Mouse (Mus musculus): ENCODE data around the gene Kctd4.

Kctd4 gene

GRCm38 (mm10) chr14:75954766-75955165 is at the start of gene Kctd4:
TSS of gene Kctd4 (plus strand) at chr14:75955009.
- WGBS: 86% methylated on average over 7 of the region's 7 CpGs

DNA sequence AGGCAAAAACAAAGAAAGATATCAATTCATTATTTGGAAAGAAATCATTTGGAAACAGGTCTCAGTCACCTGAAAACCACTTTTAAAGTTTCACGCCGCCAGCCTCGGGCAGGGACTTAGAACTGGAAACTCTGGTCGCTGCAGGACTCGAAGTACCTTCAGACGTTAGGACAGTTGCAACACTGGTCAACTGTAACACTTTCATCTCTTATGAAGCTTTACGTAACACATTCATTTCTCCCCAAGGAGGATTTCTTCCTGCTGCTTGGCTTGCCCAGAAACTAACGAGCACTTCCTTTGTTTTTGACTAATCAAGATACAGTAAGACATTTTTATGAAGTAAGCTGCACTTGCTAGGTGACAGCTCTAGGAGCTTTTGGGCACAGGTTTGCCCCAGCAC is 47.9 kb upstream of the Kctd4 start:
- 89% methylated on average over 8 of the region's 8 CpGs for WGBS

DNA sequence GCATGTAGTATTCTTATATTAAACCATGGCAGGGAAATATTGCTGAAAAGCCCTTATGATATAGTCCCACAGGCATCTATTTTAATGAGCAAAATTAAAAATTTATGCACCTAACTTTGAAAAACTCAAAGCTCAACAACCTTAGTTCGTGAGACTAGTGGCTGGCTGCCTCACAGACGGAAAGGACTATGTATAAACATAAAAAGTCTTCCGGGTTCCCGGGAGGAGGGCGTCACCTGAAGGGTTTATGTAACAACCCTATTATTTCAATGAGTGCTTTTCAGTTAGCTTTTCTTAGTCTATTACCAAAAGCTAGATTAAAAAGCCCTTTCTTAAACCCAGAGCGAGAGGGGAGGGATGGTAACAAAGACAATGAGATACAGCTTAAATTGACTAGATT is 42.8 kb upstream of the Kctd4 start:
- 43% methylated on average over 6 of the region's 6 CpGs for WGBS

DNA sequence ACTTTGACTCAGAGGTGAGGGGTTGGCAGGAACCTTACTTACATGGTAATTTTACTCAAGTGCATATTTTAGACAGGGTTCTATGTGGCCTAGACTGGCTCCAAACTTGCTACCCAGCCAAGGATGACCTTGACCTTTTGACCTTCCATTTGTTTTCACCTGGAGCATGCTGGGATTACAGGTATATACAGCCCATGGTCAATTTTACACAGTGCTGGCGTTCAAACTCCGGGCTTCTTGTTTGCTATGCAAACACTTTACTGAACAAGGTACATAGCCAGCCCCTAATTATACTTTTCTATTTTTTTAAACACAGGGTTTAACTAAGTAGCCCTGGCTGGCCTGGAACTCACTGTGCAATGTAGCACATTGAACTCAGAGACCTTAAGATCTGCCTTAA is 42.1 kb upstream of the Kctd4 start:
- WGBS: 85% methylated on average over 2 of the region's 2 CpGs

DNA sequence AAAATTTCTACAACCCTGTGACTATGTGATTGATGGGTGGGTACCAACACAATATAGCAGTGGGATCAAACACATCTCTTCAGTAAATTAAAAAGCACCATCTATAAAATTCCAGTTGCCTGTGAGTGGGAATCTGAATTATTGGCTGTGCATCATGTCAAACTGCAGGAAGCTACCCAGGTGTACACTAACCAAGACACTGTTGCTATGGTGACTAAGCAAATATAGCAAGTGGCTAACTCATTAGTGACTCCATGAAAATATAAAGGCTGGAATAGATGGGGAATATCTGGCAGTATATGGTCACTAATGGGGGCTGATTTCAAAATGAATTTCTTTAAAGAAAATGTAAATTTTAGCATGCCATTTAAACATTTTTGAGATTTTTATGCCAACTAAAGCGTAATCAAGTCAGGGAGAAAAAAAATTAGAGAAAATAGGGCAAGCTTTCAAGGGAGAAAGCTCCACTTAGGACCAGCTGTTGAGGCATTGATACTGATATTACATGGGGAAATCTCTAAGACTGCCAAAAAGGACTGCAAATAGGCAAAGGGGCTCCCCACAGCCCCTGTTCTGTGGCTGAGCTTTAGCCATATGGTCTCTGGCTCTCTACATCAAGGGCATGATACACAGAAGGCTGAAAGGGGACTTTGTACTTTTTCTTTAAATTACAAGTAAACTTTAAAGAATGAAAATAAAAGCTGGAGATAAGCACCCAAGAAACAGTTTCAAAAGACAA is 31.3 kb upstream of the Kctd4 start:
- WGBS: 86% methylated on average over 1 of the region's 1 CpGs

DNA sequence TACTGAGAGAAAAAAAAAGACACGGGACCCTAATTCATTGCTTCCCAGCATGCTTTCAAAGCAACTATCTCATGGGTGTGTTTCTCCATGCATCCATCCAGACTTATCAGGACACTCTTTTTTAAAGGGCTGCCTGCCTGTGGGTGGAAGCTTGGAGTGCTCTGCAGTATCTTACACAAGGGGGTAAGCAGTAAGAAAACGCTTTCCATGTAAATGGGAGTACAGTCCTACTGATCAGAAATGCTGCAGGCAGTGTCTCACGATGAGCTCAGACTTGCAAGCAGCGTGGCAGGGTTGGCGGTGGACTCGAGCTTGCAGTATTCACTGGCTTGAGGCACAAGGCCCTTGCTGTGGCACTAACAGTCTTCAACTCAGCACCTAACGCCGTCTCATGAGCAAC is 25.1 kb upstream of the Kctd4 start:
- WGBS: 58% methylated on average over 8 of the region's 8 CpGs

- 96% methylated on average over 23 of the region's 23 CpGs for WGBS
These were observed 23.5 kb upstream of the Kctd4 start for GRCm38 (mm10) chr14:75931266-75931665.

DNA sequence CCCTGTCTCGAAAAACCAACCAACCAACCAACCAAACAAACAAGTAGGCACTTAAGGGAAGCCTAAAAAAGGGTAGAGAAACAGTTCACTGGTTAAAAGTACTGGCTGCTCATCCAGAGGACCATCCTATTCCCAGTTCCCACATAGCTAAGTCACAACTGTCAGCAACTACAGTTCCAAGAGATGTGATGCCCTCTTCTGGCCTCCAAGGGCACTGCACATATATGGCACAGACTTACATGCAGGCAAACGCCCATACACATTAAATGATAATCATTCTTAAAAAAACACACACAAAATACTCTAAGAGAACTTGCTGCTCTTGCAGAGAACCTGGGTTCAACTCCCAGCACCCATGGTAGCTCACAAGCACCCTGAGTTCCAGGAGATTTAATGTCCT is 20.4 kb upstream of the Kctd4 start:
- 95% methylated on average over 2 of the region's 2 CpGs for WGBS

GRCm38 (mm10) chr14:75937714-75938113 is 17.1 kb upstream of the Kctd4 start:
- WGBS: 86% methylated on average over 1 of the region's 1 CpGs

- 59% methylated on average over 1 of the region's 1 CpGs for WGBS
These were observed 13.3 kb upstream of the Kctd4 start for GRCm38 (mm10) chr14:75941500-75941899.

DNA sequence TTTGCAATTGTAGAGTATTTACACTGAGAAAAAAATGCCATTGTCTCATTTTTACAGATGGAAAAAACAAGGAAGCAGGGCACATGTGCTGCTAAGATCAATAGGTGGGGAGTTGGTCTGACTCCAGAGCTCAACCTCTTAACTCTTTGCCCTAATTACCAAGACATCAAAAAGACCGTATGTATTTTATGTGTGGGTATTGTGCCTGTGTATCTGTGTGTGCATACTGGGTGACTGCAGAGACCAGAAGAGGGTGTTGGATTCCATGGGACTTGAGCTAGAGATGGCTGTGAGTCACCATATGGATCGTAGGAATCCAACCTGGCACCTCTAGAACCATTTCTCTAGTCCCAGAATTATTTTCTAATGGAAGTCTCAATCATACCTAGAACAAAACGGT is 12.4 kb upstream of the Kctd4 start:
- 84% methylated on average over 3 of the region's 3 CpGs for WGBS

GRCm38 (mm10) chr14:75947674-75948073 is 7.1 kb upstream of the Kctd4 start:
- WGBS: 61% methylated on average over 3 of the region's 3 CpGs

DNA sequence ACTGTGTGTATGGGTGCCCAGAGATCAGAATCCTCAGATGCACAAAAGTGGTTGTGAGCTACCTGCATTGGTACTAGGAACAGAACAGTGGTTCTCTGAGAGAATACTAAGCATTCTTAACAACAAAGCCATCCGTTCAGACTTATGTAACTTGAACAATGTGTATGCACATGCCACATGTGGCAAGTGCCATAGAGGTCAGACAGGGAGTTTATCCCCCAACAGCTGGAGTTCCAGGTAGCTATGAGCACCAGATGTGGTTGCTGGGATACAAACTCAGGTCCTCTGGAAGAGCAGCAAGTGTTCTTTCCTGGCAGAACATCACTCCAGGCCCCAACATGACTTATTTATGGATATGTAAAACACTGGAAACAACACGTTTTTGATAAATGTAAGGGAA is 1.8 kb upstream of the Kctd4 start:
- WGBS: 56% methylated on average over 2 of the region's 2 CpGs

- WGBS: 22% methylated on average over 9 of the region's 9 CpGs
These were observed 7.4 kb downstream of the Kctd4 start for GRCm38 (mm10) chr14:75962250-75962649.

DNA sequence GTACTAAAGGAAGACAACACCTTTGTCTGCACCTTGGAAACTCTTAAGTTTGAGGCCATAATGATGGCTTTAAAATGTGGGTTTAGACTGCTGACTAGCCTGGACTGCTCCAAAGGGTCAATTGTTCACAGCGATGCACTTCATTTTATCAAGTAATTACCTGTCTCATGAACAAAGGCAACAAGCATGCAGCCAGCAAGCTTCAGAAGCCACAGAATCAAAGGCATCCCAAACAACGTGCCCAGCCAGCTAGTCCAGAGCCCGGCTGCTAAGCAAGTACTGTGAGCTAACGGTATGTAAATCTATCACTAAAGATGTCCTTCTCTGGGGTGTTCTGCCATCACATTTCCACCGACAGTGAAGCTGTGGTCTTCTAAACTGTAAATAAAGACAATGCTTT is 8.4 kb downstream of the Kctd4 start:
- WGBS: 24% methylated on average over 5 of the region's 5 CpGs

DNA sequence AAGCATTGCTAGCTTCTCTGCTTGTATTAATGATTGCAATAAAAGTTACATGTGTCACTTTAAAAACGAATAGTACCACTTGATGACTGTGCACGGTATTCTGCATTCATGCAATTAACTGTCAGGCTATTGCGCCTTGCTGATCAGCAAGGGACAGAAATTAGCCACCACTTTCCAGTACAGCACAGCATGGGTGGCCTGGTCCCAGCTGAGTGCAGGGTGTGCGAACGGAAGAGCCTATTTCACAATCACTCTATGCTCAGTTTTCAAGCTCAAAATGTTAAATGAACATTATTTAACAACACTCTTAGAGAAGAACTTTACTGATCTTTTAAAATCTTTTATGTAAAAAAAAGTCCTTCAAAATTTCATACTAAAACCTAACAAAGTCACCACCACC is 9.2 kb downstream of the Kctd4 start:
- WGBS: 33% methylated on average over 5 of the region's 5 CpGs

GRCm38 (mm10) chr14:75964433-75964832 is 9.6 kb downstream of the Kctd4 start:
- 57% methylated on average over 1 of the region's 1 CpGs for WGBS

- 48% methylated on average over 5 of the region's 5 CpGs for WGBS
These were observed 12.5 kb downstream of the Kctd4 start for GRCm38 (mm10) chr14:75967291-75967690.

DNA sequence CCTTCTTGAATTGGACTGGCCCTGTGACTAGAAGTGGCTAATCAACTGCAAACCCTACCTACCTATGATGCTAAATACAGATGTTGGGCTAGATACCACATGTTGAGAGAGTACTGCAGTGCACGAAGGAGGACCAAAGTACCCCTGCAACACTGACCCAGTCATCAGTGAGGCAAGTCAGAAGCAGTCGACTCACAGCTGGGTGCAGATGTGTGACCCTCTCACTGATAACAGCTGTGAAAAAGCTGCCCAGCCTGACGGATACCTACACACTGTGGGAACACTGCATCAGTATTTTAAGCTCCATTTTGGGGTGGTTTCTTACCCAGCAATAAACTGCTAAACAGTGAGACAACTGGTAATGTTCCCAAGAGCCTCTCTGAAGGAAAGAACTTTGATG is 21.3 kb downstream of the Kctd4 start:
- 67% methylated on average over 3 of the region's 3 CpGs for WGBS

GRCm38 (mm10) chr14:75981231-75981630 is 26.4 kb downstream of the Kctd4 start:
- WGBS: 66% methylated on average over 3 of the region's 3 CpGs

DNA sequence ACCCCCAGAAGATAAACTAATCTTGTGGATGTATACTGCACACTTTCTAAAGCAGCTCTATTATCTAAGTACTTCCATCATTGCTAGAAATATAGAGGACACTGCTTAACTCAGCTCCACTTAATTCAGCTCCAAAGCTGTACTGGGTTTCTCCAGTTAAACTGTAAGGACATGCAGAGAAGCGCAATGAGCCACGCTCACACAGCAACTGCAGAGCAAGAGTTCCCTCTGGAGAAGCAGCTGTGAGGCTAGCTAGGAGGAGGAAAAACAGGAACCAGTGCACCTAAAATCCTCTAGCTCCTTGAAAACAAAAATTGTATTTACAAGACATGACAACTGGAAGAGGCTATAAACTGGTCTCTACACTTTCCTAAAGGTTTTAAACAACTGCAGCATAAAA is 29.1 kb downstream of the Kctd4 start:
- WGBS: 54% methylated on average over 2 of the region's 2 CpGs

DNA sequence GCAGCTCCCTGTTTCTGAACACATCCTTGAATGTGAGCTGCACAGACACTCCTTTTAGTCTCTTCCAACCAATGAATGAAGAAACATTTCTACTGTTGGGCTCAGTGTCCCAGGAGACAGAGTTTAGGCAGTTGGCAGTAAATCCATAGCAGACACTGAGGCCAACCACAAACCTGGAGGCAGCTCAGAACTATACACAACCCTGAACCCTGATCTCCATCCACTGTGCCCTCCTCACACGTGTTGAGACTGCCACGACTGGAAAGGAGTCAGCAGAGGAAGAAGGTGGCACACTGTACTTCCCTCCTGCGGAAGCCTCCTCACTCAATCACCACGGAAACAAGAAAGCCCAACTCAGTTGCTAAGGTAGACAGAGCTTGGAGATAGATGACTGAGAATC is 30.3 kb downstream of the Kctd4 start:
- 11% methylated on average over 4 of the region's 4 CpGs for WGBS

GRCm38 (mm10) chr14:75986878-75987483 is 32.2 kb downstream of the Kctd4 start:
- WGBS: 77% methylated on average over 7 of the region's 7 CpGs

DNA sequence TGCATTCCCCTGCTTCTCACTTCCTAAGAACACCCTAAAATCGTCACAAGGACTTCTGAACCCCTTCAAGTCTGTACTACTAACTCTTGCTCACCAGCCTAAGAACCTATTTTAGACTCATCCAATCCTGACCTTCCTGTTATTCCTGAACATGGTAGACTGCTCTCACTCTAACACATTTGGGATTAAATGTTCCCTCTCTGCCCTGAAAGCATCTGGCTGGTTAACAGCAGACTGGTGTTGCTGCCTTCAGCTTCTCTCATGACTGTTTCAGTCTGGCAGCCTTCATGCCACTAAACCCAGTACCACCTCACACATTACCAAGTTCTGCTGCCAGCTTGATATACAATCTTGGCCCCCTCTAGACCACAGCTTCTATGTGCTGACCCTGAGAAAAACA is 34.4 kb downstream of the Kctd4 start:
- WGBS: 85% methylated on average over 1 of the region's 1 CpGs
